Mouse (Mus musculus) lung, postnatal 25 days (tissue): ENCODE measurements at regions not wholly inside any gene's neighbourhood (a gene's known extent, or its start where the extent isn't known, plus 50 kb on each side); places are given as distances from the start of the nearest gene placed in this dataset.

ENCODE experiments used
- DNase-seq: peaks from one replicate; pipeline ENCODE4 v3.0.0; 2022; ENCODE audit warnings: low spot score

- peak; percentile 10 for DNase-seq
Observed at GRCm38 (mm10) chr11:24569655-24570054, 491.8 kb downstream of the Bcl11a start.

- no peak for DNase-seq
Observed at GRCm38 (mm10) chr11:24613529-24613928, 535.7 kb downstream of the Bcl11a start.

GRCm38 (mm10) chr11:24615436-24615835 is 537.6 kb downstream of the Bcl11a start:
- no peak for DNase-seq

GRCm38 (mm10) chr11:24618586-24618985 is 540.7 kb downstream of the Bcl11a start:
- DNase-seq: no peak

- DNase-seq: no peak
Observed at GRCm38 (mm10) chr11:24619021-24619420, 541.2 kb downstream of the Bcl11a start.

GRCm38 (mm10) chr11:24628619-24629018 is 550.8 kb downstream of the Bcl11a start:
- no peak for DNase-seq

- no peak for DNase-seq
Observed at GRCm38 (mm10) chr11:24629431-24629830, 551.6 kb downstream of the Bcl11a start.

GRCm38 (mm10) chr11:24630403-24630900 is 552.6 kb downstream of the Bcl11a start:
- no peak for DNase-seq

GRCm38 (mm10) chr11:24631651-24632050 is 553.8 kb downstream of the Bcl11a start:
- DNase-seq: no peak

- DNase-seq: no peak
Observed at GRCm38 (mm10) chr11:24636716-24637115, 558.9 kb downstream of the Bcl11a start.

GRCm38 (mm10) chr11:24643439-24644109 is 565.7 kb downstream of the Bcl11a start:
- no peak for DNase-seq

GRCm38 (mm10) chr11:24652852-24653251 is 575.0 kb downstream of the Bcl11a start:
- no peak for DNase-seq

GRCm38 (mm10) chr11:24664082-24664481 is 586.2 kb downstream of the Bcl11a start:
- no peak for DNase-seq

- no peak for DNase-seq
Observed at GRCm38 (mm10) chr11:24665310-24665709, 587.5 kb downstream of the Bcl11a start.

GRCm38 (mm10) chr11:24671662-24672061 is 593.8 kb downstream of the Bcl11a start:
- no peak for DNase-seq

GRCm38 (mm10) chr11:24673248-24674207 is 595.7 kb downstream of the Bcl11a start:
- no peak for DNase-seq

GRCm38 (mm10) chr11:24674208-24674571 is 596.3 kb downstream of the Bcl11a start:
- DNase-seq: no peak

- DNase-seq: no peak
Observed at GRCm38 (mm10) chr11:24677016-24677415, 599.2 kb downstream of the Bcl11a start.

- no peak for DNase-seq
Observed at GRCm38 (mm10) chr11:24679581-24679980, 601.7 kb downstream of the Bcl11a start.

- no peak for DNase-seq
Observed at GRCm38 (mm10) chr11:24682423-24682822, 604.6 kb downstream of the Bcl11a start.

GRCm38 (mm10) chr11:24685545-24686467 is 608.0 kb downstream of the Bcl11a start:
- no peak for DNase-seq
